Mouse (Mus musculus): ENCODE measurements around the gene Wasf3. TPM values are rescaled to one million over a fixed set of nuclear protein-coding genes. Genes with fewer than 3 reads are reported as not detected.
"Not testable (repeated sequence)": the region's sequence is repeated elsewhere in the genome, so short reads cannot be mapped to it uniquely, and the experiment has no call there.

The Wasf3 gene
- polyA plus RNA-seq, 1 experiment from 2014 or later, result 0.52 TPM

DNA sequence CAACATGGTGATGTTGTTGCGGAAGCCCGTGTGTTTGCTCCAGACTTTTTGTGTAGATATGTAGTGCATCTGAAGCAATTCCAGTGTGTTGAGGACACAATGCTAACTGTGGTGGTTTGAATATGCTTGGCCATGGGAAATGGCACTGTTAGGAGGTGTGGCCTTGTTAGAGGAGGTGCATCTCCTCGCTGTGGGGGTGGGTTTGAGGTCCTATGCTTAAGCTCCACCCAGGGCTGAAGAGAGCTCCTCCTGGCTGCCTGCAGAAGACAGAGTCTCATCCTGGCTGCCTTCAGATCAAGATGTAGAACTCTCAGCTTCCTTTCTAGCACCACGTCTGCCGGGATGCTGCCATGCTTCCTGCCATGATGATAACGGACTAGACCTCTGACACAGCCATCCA lies 1.4 kb upstream of the Wasf3 start:
- Histone ChIP-seq H3K27me3 (ENCODE audit: control insufficient read depth, insufficient read depth, low read length) (peaks cover 8% of the 10 kb centered on the region; the same call in 1 of the 2 replicates), H3K4me3 (ENCODE audit: low read depth, low read length) (no peak overlapping the region), H3K36me3 (ENCODE audit: control insufficient read depth, insufficient read depth, low read length) (no peaks in the 10 kb centered on the region), H3K9ac (ENCODE audit: low read depth, low read length) (no peak overlapping the region), H3K27ac (ENCODE audit: low read depth, low read length) (no peak overlapping the region), H3K9me3 (replicated peaks; ENCODE audit: control insufficient read depth, low read length) (peaks cover 5% of the 10 kb centered on the region), H3K4me1 (ENCODE audit: control insufficient read depth, insufficient read depth, low read length) (no peaks in the 10 kb centered on the region), H3K4me2 (no peak overlapping the region)
- ATAC-seq (replicated peaks; ENCODE audit: insufficient number of reproducible peaks, low FRiP score, low TSS enrichment), result no peak
- WGBS (ENCODE audit: insufficient replicate concordance), result 66% methylated on average over 6 of the region's 6 CpGs

- H3K9ac ChIP-seq (ENCODE audit: low read depth, low read length), result no peak overlapping the region
- H3K4me2 ChIP-seq, result peak overlapping the region; percentile 75; the same call in 1 of the 2 replicates
- 27% methylated on average over 13 of the region's 13 CpGs for WGBS (ENCODE audit: insufficient replicate concordance)
- peaks cover 5% of the 10 kb centered on the region for H3K9me3 ChIP-seq (replicated peaks; ENCODE audit: control insufficient read depth, low read length)
- no peak for ATAC-seq (replicated peaks; ENCODE audit: insufficient number of reproducible peaks, low FRiP score, low TSS enrichment)
- H3K27ac ChIP-seq (ENCODE audit: low read depth, low read length), result no peak overlapping the region
- peak overlapping the region; percentile 54; the same call in 1 of the 2 replicates for H3K4me3 ChIP-seq (ENCODE audit: low read depth, low read length)
- H3K27me3 ChIP-seq (ENCODE audit: control insufficient read depth, insufficient read depth, low read length), result peaks cover 8% of the 10 kb centered on the region; the same call in 1 of the 2 replicates
- H3K36me3 ChIP-seq (ENCODE audit: control insufficient read depth, insufficient read depth, low read length), result no peaks in the 10 kb centered on the region
- no peaks in the 10 kb centered on the region for H3K4me1 ChIP-seq (ENCODE audit: control insufficient read depth, insufficient read depth, low read length)
Observed at GRCm38 (mm10) chr5:146385989-146386388, 1.2 kb downstream of the Wasf3 start.

GRCm38 (mm10) chr5:146386906-146387305 lies 2.1 kb downstream of the Wasf3 start:
- WGBS (ENCODE audit: insufficient replicate concordance), result 88% methylated on average over 4 of the region's 4 CpGs
- H3K4me3 ChIP-seq (ENCODE audit: low read depth, low read length), result no peak overlapping the region

DNA sequence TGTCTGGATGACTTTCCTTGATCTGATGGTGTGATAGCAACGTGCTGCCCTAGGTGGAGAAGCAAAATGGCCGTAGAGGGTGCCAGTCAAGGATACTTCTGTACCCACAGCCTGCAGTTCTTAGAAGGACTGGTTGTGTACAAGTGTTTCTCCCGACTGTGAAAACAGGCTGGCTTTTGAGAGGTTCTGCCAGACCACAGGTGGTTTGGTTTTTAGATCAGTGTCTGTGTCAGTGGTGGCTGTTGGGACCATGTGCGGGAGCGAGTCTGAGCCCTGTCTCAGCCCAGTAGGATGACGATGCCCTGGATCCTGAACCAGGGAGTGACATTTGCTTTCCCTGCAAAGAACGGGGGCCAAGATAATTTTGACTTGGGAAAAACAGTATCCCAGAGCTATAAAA lies 9.8 kb downstream of the Wasf3 start:
- H3K36me3 ChIP-seq (ENCODE audit: control insufficient read depth, insufficient read depth, low read length), result no peaks in the 10 kb centered on the region
- no peaks in the 10 kb centered on the region for H3K4me1 ChIP-seq (ENCODE audit: control insufficient read depth, insufficient read depth, low read length)
- no peak overlapping the region for H3K4me2 ChIP-seq
- WGBS (ENCODE audit: insufficient replicate concordance), result 81% methylated on average over 7 of the region's 7 CpGs
- ATAC-seq (replicated peaks; ENCODE audit: insufficient number of reproducible peaks, low FRiP score, low TSS enrichment), result no peak
- no peak overlapping the region for H3K9ac ChIP-seq (ENCODE audit: low read depth, low read length)
- H3K27ac ChIP-seq (ENCODE audit: low read depth, low read length), result no peak overlapping the region
- no peak overlapping the region for H3K4me3 ChIP-seq (ENCODE audit: low read depth, low read length)
- H3K9me3 ChIP-seq (replicated peaks; ENCODE audit: control insufficient read depth, low read length), result no peaks in the 10 kb centered on the region
- no peaks in the 10 kb centered on the region for H3K27me3 ChIP-seq (ENCODE audit: control insufficient read depth, insufficient read depth, low read length)

More at GRCm38 (mm10) chr5:146386906-146387305, 2.1 kb downstream of the Wasf3 start:
- peaks cover 8% of the 10 kb centered on the region; the same call in 1 of the 2 replicates for H3K27me3 ChIP-seq (ENCODE audit: control insufficient read depth, insufficient read depth, low read length)
- H3K4me2 ChIP-seq, result no peak overlapping the region
- no peak overlapping the region for H3K9ac ChIP-seq (ENCODE audit: low read depth, low read length)
- H3K27ac ChIP-seq (ENCODE audit: low read depth, low read length), result no peak overlapping the region
- peaks cover 5% of the 10 kb centered on the region for H3K9me3 ChIP-seq (replicated peaks; ENCODE audit: control insufficient read depth, low read length)
- no peaks in the 10 kb centered on the region for H3K36me3 ChIP-seq (ENCODE audit: control insufficient read depth, insufficient read depth, low read length)
- no peaks in the 10 kb centered on the region for H3K4me1 ChIP-seq (ENCODE audit: control insufficient read depth, insufficient read depth, low read length)
- no peak for ATAC-seq (replicated peaks; ENCODE audit: insufficient number of reproducible peaks, low FRiP score, low TSS enrichment)

DNA sequence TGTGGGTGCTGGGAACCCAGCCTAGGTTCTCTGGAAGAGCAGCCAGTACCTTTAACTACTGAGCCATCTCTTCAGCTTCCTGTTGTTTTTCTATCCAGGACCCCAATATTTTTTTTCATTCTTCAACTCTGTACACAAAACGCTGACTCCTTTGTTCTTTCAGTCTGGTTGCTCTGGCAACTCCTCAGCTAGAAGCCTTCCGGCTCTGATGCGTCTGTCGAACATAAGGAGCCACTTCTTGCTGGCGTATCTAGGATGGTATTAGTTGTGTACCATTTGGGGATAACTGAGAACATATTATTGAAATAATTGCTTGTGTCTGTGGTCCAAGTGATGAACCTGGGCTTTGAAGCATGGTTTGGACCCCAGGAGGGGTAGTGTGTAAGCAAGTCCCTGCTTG lies 12.5 kb downstream of the Wasf3 start:
- Histone ChIP-seq H3K36me3 (ENCODE audit: control insufficient read depth, insufficient read depth, low read length) (no peaks in the 10 kb centered on the region), H3K4me2 (no peak overlapping the region), H3K9ac (ENCODE audit: low read depth, low read length) (no peak overlapping the region), H3K9me3 (replicated peaks; ENCODE audit: control insufficient read depth, low read length) (no peaks in the 10 kb centered on the region), H3K4me3 (ENCODE audit: low read depth, low read length) (no peak overlapping the region), H3K27ac (ENCODE audit: low read depth, low read length) (no peak overlapping the region), H3K4me1 (ENCODE audit: control insufficient read depth, insufficient read depth, low read length) (no peaks in the 10 kb centered on the region), H3K27me3 (ENCODE audit: control insufficient read depth, insufficient read depth, low read length) (no peaks in the 10 kb centered on the region)
- 88% methylated on average over 5 of the region's 5 CpGs for WGBS (ENCODE audit: insufficient replicate concordance)
- ATAC-seq (replicated peaks; ENCODE audit: insufficient number of reproducible peaks, low FRiP score, low TSS enrichment), result no peak

DNA sequence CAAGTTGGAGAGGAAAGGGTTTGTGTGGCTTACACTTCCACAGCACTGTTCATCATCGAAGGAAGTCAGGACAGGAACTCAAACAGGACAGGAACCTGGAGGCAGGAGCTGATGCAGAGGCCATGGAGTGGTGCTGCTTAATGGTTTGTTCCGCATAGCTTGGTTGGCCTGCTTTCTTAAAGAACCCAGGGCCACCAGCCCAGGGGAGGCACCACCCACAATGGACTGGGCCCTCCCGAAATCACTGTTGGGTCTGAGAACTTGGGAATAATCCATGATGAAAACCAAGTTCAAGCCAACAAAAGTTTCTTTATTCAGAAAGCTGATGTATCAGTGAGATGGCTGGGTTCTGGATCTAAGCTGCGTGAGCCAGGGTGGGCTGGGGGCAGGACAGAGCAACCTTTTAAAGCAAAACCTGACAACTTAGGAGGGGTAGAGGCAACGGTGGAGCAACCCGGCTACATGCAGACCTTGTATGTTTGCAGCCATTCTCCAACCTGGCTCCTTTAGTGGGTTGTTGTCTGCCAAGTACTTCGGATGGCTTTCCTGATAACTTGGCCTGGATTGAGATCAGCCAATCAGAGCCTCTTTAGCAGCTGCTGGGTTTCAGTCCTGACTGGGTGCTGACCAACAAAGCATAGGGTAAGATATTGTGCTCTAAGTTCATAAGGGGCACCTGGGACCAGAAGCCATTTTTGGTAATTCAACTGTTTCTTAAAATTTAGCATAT lies 13.8 kb downstream of the Wasf3 start:
- WGBS (ENCODE audit: insufficient replicate concordance), result 83% methylated on average over 7 of the region's 7 CpGs
- H3K4me1 ChIP-seq (ENCODE audit: control insufficient read depth, insufficient read depth, low read length), result no peaks in the 10 kb centered on the region
- H3K9me3 ChIP-seq (replicated peaks; ENCODE audit: control insufficient read depth, low read length), result no peaks in the 10 kb centered on the region
- H3K4me2 ChIP-seq, result no peak overlapping the region
- no peak overlapping the region for H3K9ac ChIP-seq (ENCODE audit: low read depth, low read length)
- no peak overlapping the region for H3K27ac ChIP-seq (ENCODE audit: low read depth, low read length)
- no peak for ATAC-seq (replicated peaks; ENCODE audit: insufficient number of reproducible peaks, low FRiP score, low TSS enrichment)
- no peaks in the 10 kb centered on the region for H3K36me3 ChIP-seq (ENCODE audit: control insufficient read depth, insufficient read depth, low read length)
- H3K27me3 ChIP-seq (ENCODE audit: control insufficient read depth, insufficient read depth, low read length), result no peaks in the 10 kb centered on the region
- H3K4me3 ChIP-seq (ENCODE audit: low read depth, low read length), result no peak overlapping the region

DNA sequence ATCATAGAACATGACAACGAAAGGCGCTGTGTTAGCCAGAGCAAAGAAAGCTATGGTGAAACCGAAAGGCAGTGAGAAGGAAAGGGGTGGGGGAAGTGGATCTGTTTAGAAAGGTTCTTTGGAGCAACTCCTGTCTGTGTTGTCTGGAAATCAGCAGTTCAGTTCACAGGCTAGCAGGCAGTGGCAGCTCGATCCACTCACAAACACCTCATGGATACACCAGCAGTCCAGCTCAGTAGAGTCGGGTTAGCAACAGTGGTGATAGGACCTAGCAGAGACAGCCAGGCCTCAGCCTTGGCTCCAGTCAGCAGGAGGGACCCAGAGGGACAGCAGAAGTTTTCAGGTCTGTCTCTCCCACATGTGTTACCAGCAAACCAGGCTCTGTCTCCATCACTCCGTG lies 16.2 kb downstream of the Wasf3 start:
- H3K4me2 ChIP-seq; H3K4me1 ChIP-seq (ENCODE audit: control insufficient read depth, insufficient read depth, low read length); H3K4me3 ChIP-seq (ENCODE audit: low read depth, low read length); H3K9me3 ChIP-seq (replicated peaks; ENCODE audit: control insufficient read depth, low read length); H3K27me3 ChIP-seq (ENCODE audit: control insufficient read depth, insufficient read depth, low read length); H3K36me3 ChIP-seq (ENCODE audit: control insufficient read depth, insufficient read depth, low read length); ATAC-seq (replicated peaks; ENCODE audit: insufficient number of reproducible peaks, low FRiP score, low TSS enrichment); H3K27ac ChIP-seq (ENCODE audit: low read depth, low read length); H3K9ac ChIP-seq (ENCODE audit: low read depth, low read length): not testable (repeated sequence)
- WGBS (ENCODE audit: insufficient replicate concordance), result 82% methylated on average over 6 of the region's 6 CpGs

DNA sequence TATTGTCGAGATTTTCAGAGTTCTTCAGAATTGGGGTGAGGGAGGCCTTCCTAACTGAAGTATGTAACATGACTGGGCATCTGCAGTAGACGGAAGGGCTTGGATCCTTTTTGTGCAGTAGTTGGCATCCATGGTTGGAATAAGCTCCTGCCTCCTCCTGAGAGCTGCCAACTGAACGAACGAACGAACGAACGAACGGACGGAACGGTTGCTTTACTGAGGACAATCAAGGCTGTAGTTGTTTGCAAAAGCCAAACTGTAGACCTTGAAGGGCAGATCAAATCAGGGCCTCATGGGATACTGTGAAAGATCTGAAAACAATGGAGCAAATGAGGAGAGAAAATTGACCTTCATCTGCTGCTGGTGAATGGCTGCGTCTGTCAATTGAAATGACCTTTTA lies 17.5 kb downstream of the Wasf3 start:
- 82% methylated on average over 11 of the region's 11 CpGs for WGBS (ENCODE audit: insufficient replicate concordance)
- Histone ChIP-seq H3K9ac (ENCODE audit: low read depth, low read length) (no peak overlapping the region), H3K9me3 (replicated peaks; ENCODE audit: control insufficient read depth, low read length) (no peaks in the 10 kb centered on the region), H3K4me1 (ENCODE audit: control insufficient read depth, insufficient read depth, low read length) (no peaks in the 10 kb centered on the region), H3K4me3 (ENCODE audit: low read depth, low read length) (no peak overlapping the region), H3K4me2 (no peak overlapping the region), H3K27ac (ENCODE audit: low read depth, low read length) (no peak overlapping the region), H3K36me3 (ENCODE audit: control insufficient read depth, insufficient read depth, low read length) (no peaks in the 10 kb centered on the region), H3K27me3 (ENCODE audit: control insufficient read depth, insufficient read depth, low read length) (no peaks in the 10 kb centered on the region)
- no peak for ATAC-seq (replicated peaks; ENCODE audit: insufficient number of reproducible peaks, low FRiP score, low TSS enrichment)

- no peak overlapping the region for H3K27ac ChIP-seq (ENCODE audit: low read depth, low read length)
- no peaks in the 10 kb centered on the region for H3K9me3 ChIP-seq (replicated peaks; ENCODE audit: control insufficient read depth, low read length)
- WGBS (ENCODE audit: insufficient replicate concordance), result 40% methylated on average over 2 of the region's 2 CpGs
- no peak overlapping the region for H3K9ac ChIP-seq (ENCODE audit: low read depth, low read length)
- H3K27me3 ChIP-seq (ENCODE audit: control insufficient read depth, insufficient read depth, low read length), result peaks cover 3% of the 10 kb centered on the region; the same call in 1 of the 2 replicates
- no peak overlapping the region for H3K4me2 ChIP-seq
- H3K36me3 ChIP-seq (ENCODE audit: control insufficient read depth, insufficient read depth, low read length), result no peaks in the 10 kb centered on the region
- H3K4me3 ChIP-seq (ENCODE audit: low read depth, low read length), result no peak overlapping the region
- no peak for ATAC-seq (replicated peaks; ENCODE audit: insufficient number of reproducible peaks, low FRiP score, low TSS enrichment)
- H3K4me1 ChIP-seq (ENCODE audit: control insufficient read depth, insufficient read depth, low read length), result no peaks in the 10 kb centered on the region
Observed at GRCm38 (mm10) chr5:146403923-146404322, 19.1 kb downstream of the Wasf3 start.
